Mouse (Mus musculus): ENCODE results near the gene Rps2. TPM values are rescaled to one million over a fixed set of nuclear protein-coding genes. Genes with fewer than 3 reads are reported as not detected.

Rps2 gene
- polyA plus RNA-seq, 1 experiment from 2014 or later = 1,576 TPM

DNA sequence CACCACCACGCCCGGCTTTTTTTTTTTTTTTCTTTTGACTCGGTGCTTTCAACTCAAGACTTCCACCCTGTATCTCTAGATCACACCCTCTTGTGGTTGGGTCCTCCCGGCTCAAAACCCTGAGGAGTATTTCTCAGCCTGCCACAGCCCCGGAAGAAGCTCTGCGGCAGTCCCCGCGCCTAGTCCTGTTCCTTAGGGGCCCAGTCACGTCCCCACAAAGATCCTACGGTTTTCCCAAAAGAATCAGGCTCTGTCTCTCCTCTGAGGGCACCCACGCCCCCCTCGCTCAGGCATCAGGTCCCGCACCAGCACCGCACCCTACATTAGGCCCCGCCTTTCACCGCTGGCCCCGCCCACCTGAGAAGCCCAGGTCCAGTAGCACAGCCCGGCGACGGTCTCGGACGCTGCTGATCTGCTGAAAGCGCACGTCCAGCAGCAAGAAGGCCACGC lies 30.7 kb upstream of the Rps2 start:
- Histone ChIP-seq H3K27ac (no peak overlapping the region), H3K27me3 (peaks cover 42% of the 10 kb centered on the region), H3K4me2 (peak overlapping the region; percentile 64), H3K9me3 (no peaks in the 10 kb centered on the region), H3K4me3 (peak overlapping the region; percentile 36), H3K4me1 (peaks cover 21% of the 10 kb centered on the region), H3K36me3 (peaks cover 3% of the 10 kb centered on the region; the same call in 1 of the 2 replicates), H3K9ac (peak overlapping the region; percentile 21; the same call in 1 of the 2 replicates)
- 1% methylated on average over 25 of the region's 25 CpGs for whole genome bisulfite sequencing
- ATAC-seq (ENCODE audit: borderline replicate concordance, extremely low read depth, low FRiP score, low TSS enrichment) = peak; percentile 62; the same call in 1 of the 2 replicates

DNA sequence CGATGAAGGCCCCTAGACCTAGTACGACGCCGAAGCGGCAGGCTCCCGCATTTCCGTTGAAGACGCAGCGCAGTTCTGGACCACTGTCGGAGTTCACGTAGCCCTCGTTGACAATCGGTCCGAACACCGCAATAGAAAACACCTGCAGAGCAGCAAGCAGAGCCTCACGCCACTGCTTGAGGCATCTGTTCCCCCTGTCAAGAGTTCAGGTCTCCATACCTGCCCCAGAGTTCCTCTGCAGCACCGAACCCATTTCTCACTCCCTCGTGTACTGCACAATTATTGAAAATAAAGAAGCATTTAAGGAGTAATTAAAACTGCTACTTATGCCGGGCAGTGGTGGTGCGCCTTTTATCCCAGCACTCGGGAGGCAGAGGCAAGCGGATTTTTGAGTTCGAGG lies 30.3 kb upstream of the Rps2 start:
- Histone ChIP-seq H3K27me3 (peaks cover 42% of the 10 kb centered on the region), H3K4me2 (peak overlapping the region; percentile 64), H3K27ac (no peak overlapping the region), H3K36me3 (peaks cover 6% of the 10 kb centered on the region; the same call in 1 of the 2 replicates), H3K4me3 (peak overlapping the region; percentile 36), H3K9me3 (no peaks in the 10 kb centered on the region), H3K4me1 (peaks cover 21% of the 10 kb centered on the region), H3K9ac (peak overlapping the region; percentile 21; the same call in 1 of the 2 replicates)
- ATAC-seq (ENCODE audit: borderline replicate concordance, extremely low read depth, low FRiP score, low TSS enrichment) = no peak
- WGBS = 18% methylated on average over 23 of the region's 23 CpGs

DNA sequence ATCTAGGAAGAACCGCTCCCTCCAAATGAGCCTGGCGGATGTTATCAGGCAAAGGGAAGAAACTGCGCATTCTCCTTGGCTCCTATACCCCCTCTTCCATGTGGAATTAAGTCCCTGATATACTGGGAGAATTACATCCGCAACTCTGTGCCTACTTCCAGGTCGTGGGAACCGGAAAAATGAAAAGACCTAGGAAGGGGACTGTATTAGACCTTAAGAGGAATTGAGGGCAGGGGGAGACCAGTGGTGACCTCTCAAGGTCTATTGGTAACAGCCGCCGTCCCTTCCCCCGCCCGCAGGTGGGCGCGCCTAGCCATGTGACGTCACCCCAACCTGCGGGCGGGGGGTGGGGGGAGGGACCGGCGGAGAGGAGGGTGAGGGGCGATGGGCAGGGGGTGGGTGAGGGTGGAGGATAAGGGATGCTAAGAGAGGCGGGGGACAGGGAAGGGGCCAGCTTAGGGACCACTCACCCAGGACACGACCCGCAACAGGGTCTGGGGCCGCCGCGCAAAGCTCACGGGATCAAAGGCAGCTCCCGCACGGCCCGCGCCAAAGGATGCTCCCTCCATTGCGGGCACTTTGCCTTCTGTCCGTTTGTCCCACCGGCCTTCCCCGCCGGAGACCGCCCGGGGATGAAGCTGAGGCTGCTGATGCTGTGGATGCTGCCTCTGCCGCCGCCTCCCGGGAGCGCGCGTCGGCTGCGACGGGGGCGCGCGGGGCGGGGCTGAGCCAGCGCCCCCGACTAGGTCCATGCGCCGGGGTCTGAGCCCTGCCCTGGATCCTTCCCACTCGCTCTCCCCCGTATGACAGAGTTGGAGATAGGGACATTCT lies 28.4 kb upstream of the Rps2 start, which contains the start of gene Syngr3:
Gene Syngr3 (minus strand): TSS at position 705 of the 831 bp plus-strand sequence.
- peak within 1 kb of the TSS; percentile 49 for H3K4me3 ChIP-seq
- H3K9ac ChIP-seq = peak within 1 kb of the TSS; percentile 29
- ATAC-seq (ENCODE audit: borderline replicate concordance, extremely low read depth, low FRiP score, low TSS enrichment) = no peak
- H3K36me3 ChIP-seq = peaks cover 13% of the 10 kb centered on the region; the same call in 1 of the 2 replicates
- H3K27ac ChIP-seq = no peak within 1 kb of the TSS
- H3K9me3 ChIP-seq = no peaks in the 10 kb centered on the region
- H3K27me3 ChIP-seq = peaks cover 42% of the 10 kb centered on the region
- 1% methylated on average over 54 of the region's 55 CpGs for WGBS
- H3K4me2 ChIP-seq = peak within 1 kb of the TSS; percentile 92
- peaks cover 21% of the 10 kb centered on the region for H3K4me1 ChIP-seq

DNA sequence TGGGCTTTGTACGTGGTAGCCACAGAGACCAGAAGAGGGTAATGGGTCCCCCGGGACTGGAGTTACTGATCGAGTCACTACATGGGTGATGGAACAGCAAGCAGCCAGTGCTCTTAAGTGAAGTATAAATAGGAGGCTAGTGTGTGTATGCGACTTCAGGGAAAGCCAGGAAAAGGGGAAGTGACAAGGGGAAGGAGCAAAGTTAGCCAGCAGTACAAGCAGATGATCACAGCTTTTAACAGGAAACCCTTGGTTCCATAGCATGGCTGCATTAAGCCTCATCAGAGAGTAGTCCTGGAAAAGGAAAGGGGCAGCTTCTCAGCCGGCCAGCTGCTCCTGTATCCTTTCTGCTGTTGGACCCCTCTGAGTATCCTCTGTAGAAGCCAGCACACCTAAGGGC lies 25.5 kb upstream of the Rps2 start:
- H3K4me3 ChIP-seq = no peak overlapping the region
- peaks cover 38% of the 10 kb centered on the region for H3K27me3 ChIP-seq
- no peak overlapping the region for H3K4me2 ChIP-seq
- H3K27ac ChIP-seq = no peak overlapping the region
- H3K4me1 ChIP-seq = peaks cover 32% of the 10 kb centered on the region
- WGBS = 87% methylated on average over 5 of the region's 5 CpGs
- peaks cover 13% of the 10 kb centered on the region; the same call in 1 of the 2 replicates for H3K36me3 ChIP-seq
- no peaks in the 10 kb centered on the region for H3K9me3 ChIP-seq
- no peak for ATAC-seq (ENCODE audit: borderline replicate concordance, extremely low read depth, low FRiP score, low TSS enrichment)
- H3K9ac ChIP-seq = no peak overlapping the region

DNA sequence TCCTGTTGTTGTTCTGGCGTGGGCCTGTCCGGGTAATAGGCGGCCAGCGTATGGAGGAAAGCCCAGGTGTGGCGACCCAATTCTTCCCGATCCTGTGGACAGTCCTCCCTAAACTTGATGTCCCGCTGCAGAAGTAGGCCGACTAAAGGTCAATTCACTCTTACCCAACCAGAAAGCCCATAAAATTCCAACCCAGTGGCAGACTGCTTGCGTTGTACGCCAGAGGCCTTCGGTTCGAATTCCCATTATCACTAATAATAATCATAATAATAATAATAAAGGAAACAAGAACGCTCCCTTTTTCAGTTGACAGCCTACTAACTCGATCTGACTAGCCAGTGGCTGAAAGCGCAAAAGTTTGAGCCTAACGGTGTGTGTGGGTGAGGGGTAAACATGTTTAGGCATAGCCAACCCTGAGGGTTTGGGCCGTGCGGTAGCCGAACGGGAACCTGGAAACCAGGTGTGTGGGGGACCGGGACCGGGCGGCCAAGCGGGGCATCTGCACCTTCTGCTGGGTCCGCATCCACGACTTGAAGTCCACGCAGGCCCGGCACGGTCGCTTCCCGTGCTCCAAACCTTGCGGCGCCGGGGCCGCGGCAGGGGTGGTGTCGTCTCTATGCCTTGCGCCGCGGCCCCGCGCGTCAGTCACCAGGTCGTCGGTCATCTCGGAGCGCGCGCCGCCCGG lies 22.4 kb upstream of the Rps2 start:
- Histone ChIP-seq H3K27ac (peak overlapping the region; percentile 94), H3K27me3 (peaks cover 7% of the 10 kb centered on the region), H3K9ac (peak overlapping the region; percentile 82), H3K4me3 (peak overlapping the region; percentile 85), H3K36me3 (peaks cover 22% of the 10 kb centered on the region), H3K4me1 (peaks cover 31% of the 10 kb centered on the region), H3K9me3 (no peaks in the 10 kb centered on the region), H3K4me2 (peak overlapping the region; percentile 84)
- peak; percentile 20 for ATAC-seq (ENCODE audit: borderline replicate concordance, extremely low read depth, low FRiP score, low TSS enrichment)
- WGBS = 5% methylated on average over 45 of the region's 51 CpGs

DNA sequence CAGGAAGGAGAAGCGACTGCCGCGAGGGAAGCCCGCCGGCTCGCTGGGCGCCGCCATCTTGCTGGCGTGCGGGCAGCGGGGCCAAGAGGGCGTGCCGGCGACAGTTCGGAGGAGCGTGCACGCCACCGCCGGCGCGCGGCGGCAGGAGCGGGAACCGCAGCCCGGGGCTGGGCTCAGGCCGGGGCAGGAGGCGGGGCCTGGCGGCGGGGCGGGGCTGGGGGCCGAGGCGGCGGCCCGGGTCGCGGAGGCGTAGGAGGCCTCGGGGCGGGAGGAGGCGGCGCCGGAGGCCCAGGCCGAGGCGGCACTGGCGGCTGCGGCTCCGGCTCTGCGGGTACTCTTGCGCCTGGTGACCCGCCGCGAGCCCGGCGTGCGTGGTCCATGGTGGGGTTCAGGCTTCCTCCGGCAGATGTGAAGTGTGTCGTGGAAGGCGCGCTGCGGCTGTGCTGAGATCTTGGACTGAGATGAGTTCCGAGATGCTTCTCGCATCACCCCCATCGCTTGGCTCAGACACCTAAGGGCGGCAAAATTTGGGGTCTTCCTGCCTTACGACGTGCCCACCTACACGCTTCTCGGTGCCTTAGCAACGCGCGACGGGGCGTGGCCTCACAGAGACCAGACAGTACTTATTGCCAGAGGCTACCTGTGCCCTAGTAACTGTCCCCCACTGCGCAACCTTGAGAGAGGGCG lies 21.8 kb upstream of the Rps2 start, which contains the start of the genes Gfer and Noxo1:
Gene Gfer (minus strand): TSS at position 146 of the 687 bp plus-strand sequence.
Gene Noxo1 (plus strand): TSS at position 224 of the 687 bp plus-strand sequence.
- WGBS = under 1% methylated on average over 56 of the region's 76 CpGs
- peak within 1 kb of the TSS; percentile 94 for H3K27ac ChIP-seq
- H3K27me3 ChIP-seq = peaks cover under 1% of the 10 kb centered on the region
- peak within 1 kb of the TSS; percentile 82 for H3K9ac ChIP-seq
- H3K4me1 ChIP-seq = peaks cover 31% of the 10 kb centered on the region
- no peaks in the 10 kb centered on the region for H3K9me3 ChIP-seq
- peak; percentile 94 for ATAC-seq (ENCODE audit: borderline replicate concordance, extremely low read depth, low FRiP score, low TSS enrichment)
- peak within 1 kb of the TSS; percentile 84 for H3K4me2 ChIP-seq
- peaks cover 29% of the 10 kb centered on the region for H3K36me3 ChIP-seq
- peak within 1 kb of the TSS; percentile 85 for H3K4me3 ChIP-seq

DNA sequence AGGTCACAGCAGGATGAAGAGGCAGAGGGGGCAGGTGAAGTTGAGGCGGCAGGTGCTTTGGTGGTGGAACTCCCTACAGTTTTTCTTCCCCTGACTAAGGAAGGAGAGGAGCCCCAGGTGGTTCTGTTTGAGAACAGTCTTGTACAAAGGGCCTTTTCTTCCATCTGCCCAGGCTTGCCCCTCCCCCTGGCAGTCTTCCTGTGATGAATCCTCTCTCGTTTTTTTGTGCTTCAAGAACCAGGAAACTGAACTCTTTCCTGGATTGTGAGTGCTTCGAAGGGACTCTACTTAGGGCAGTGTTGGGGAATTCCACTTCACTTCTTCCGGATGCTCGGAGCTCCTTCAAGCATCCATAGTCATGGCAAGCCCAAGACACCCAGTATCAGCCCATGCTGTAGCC lies 19.9 kb upstream of the Rps2 start:
- Histone ChIP-seq H3K9me3 (no peaks in the 10 kb centered on the region), H3K9ac (no peak overlapping the region), H3K27me3 (no peaks in the 10 kb centered on the region), H3K4me1 (peaks cover 31% of the 10 kb centered on the region), H3K27ac (peak overlapping the region; percentile 94), H3K4me2 (peak overlapping the region; percentile 16), H3K36me3 (peaks cover 38% of the 10 kb centered on the region), H3K4me3 (no peak overlapping the region)
- 14% methylated on average over 5 of the region's 5 CpGs for WGBS
- no peak for ATAC-seq (ENCODE audit: borderline replicate concordance, extremely low read depth, low FRiP score, low TSS enrichment)

DNA sequence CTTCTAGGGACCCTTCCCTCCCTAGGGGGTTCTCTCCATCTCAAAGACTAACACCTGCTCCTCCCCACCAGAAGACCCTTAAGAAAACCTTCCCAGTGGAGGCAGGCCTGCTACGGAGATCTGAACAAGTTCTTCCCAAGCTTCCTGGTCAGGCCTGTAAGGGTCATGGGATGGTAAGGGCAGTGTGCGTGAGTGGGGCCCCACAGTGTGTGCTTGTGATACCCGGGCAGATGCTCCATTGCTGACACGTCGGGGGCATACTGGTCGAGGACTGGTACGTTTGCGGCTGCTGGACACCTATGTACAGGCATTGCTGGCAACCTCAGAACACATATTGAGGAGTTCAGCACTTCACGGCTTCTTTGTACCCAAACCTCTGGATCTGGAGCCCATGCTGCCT lies 19.2 kb upstream of the Rps2 start:
- Histone ChIP-seq H3K27ac (peak overlapping the region; percentile 94), H3K36me3 (peaks cover 37% of the 10 kb centered on the region), H3K4me3 (no peak overlapping the region), H3K4me1 (peaks cover 31% of the 10 kb centered on the region), H3K9me3 (no peaks in the 10 kb centered on the region), H3K9ac (no peak overlapping the region), H3K4me2 (peak overlapping the region; percentile 16), H3K27me3 (no peaks in the 10 kb centered on the region)
- ATAC-seq (ENCODE audit: borderline replicate concordance, extremely low read depth, low FRiP score, low TSS enrichment) = no peak
- WGBS = 57% methylated on average over 9 of the region's 9 CpGs

DNA sequence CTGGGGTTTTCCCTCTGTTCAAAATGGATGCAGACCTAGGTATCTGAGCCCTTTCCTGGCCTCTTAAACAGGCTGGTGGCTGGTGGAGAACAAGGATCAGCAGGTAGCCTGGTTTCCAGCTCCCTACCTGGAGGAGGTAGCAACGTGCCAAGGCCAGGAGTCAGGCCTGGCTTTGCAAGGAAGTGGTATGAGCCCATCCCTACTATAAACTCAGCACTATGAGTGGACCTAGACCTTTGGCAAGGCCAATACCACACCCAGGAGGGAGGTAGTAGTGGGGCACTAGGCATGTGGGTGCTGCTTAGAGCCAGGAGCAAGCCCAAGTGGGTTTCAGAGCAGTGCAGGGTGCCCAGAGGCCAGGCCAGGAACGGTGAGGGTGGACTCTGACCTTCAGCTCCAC lies 18.4 kb upstream of the Rps2 start:
- no peak overlapping the region for H3K4me3 ChIP-seq
- H3K27me3 ChIP-seq = no peaks in the 10 kb centered on the region
- H3K4me2 ChIP-seq = no peak overlapping the region
- peaks cover 31% of the 10 kb centered on the region for H3K4me1 ChIP-seq
- ATAC-seq (ENCODE audit: borderline replicate concordance, extremely low read depth, low FRiP score, low TSS enrichment) = no peak
- H3K27ac ChIP-seq = no peak overlapping the region
- H3K36me3 ChIP-seq = peaks cover 44% of the 10 kb centered on the region
- WGBS = 83% methylated on average over 2 of the region's 2 CpGs
- H3K9me3 ChIP-seq = no peaks in the 10 kb centered on the region
- H3K9ac ChIP-seq = no peak overlapping the region

DNA sequence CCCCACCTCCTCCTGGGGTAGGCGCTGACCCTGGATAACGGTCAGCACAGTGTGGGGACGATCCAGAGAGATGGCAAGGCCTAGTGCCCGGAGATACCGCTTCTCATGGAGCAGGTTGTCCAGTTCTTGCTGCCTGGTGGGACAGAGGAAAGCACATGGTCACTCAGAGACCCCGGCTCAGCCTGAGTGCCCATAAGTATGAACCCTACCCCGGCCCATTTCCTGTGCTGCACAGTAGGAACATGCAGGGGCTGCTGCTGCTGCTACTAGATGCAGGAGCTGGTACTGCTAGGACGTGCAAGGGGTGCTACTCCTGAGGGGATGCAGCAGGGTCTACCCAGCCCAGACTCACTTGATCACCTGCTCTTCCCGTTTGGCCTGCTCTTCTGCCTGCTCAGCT lies 16.7 kb upstream of the Rps2 start:
- Histone ChIP-seq H3K9me3 (no peaks in the 10 kb centered on the region), H3K36me3 (peaks cover 52% of the 10 kb centered on the region), H3K4me1 (peaks cover 28% of the 10 kb centered on the region), H3K4me3 (no peak overlapping the region), H3K9ac (no peak overlapping the region), H3K27ac (no peak overlapping the region), H3K4me2 (no peak overlapping the region), H3K27me3 (no peaks in the 10 kb centered on the region)
- 93% methylated on average over 9 of the region's 9 CpGs for WGBS
- no peak for ATAC-seq (ENCODE audit: borderline replicate concordance, extremely low read depth, low FRiP score, low TSS enrichment)

DNA sequence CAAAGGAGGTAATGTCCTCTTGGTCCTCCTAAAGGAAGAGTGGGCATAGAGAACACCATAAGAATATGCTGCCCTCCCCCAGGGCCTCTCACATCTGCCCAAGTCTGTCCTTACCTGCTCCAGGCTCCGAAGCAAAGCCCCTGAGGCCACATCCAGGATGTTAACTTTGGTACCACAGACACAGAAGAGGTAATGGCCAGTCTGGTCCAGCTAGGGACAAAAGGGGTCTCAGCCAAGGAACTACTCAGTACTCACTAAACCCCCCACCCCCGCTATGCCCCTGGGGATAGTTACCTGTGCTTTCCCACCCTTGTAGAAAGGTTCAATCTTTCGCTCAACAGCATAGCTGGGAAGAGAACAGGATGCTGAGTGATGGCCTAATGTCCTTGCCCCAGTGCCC lies 12.1 kb upstream of the Rps2 start:
- H3K27me3 ChIP-seq = no peaks in the 10 kb centered on the region
- H3K9ac ChIP-seq = no peak overlapping the region
- no peaks in the 10 kb centered on the region for H3K9me3 ChIP-seq
- ATAC-seq (ENCODE audit: borderline replicate concordance, extremely low read depth, low FRiP score, low TSS enrichment) = no peak
- H3K4me2 ChIP-seq = no peak overlapping the region
- H3K27ac ChIP-seq = no peak overlapping the region
- H3K36me3 ChIP-seq = peaks cover 40% of the 10 kb centered on the region
- WGBS = 93% methylated on average over 3 of the region's 3 CpGs
- peaks cover 17% of the 10 kb centered on the region for H3K4me1 ChIP-seq
- no peak overlapping the region; the same call in 1 of the 2 replicates for H3K4me3 ChIP-seq
